Mouse (Mus musculus) neural tube, embryonic 13.5 days (tissue): ENCODE results near the gene Rsph14. TPM values are rescaled to one million over a fixed set of nuclear protein-coding genes. Genes with fewer than 3 reads are reported as not detected.

Experiments
- ATAC-seq: fragments of 200-750 bp; cut with Nextera tagmentation; 2 replicates; pipeline ENCODE4 v1.8.0; 2017; ENCODE audit warnings: low read depth, mild to moderate bottlenecking, moderate TSS enrichment, moderate library complexity
- H3K27ac ChIP-seq: fragments of 300-500 bp; sonication (generic); replicated peaks from 2 replicates; pipeline ENCODE4 v1.5.1; 2015; ENCODE audit warnings: moderate library complexity, mild to moderate bottlenecking, inconsistent platforms
- H3K27me3 ChIP-seq: fragments of 300-500 bp; sonication (generic); 2 replicates; pipeline ENCODE4 v1.6.1; 2015; ENCODE audit warnings: mild to moderate bottlenecking, inconsistent platforms
- H3K36me3 ChIP-seq: fragments of 300-500 bp; sonication (generic); 2 replicates; pipeline ENCODE4 v1.6.1; 2015; ENCODE audit warnings: mild to moderate bottlenecking, inconsistent platforms
- H3K4me1 ChIP-seq: fragments of 300-500 bp; sonication (generic); replicated peaks from 2 replicates; pipeline ENCODE4 v1.6.1; 2015; ENCODE audit warnings: inconsistent platforms
- H3K4me2 ChIP-seq: fragments of 300-500 bp; sonication (generic); 2 replicates; pipeline ENCODE4 v1.6.1; 2015; ENCODE audit warnings: inconsistent platforms, mild to moderate bottlenecking, moderate library complexity
- H3K4me3 ChIP-seq: fragments of 300-500 bp; sonication (generic); 2 replicates; pipeline ENCODE4 v1.5.1; 2015; ENCODE audit warnings: mild to moderate bottlenecking, inconsistent platforms
- H3K9ac ChIP-seq: fragments of 300-500 bp; sonication (generic); 2 replicates; pipeline ENCODE4 v1.6.1; 2015; ENCODE audit warnings: moderate library complexity, mild to moderate bottlenecking, inconsistent platforms
- H3K9me3 ChIP-seq: fragments of 300-500 bp; sonication (generic); 2 replicates; pipeline ENCODE4 v1.6.1; 2016; ENCODE audit warnings: inconsistent platforms
- WGBS: fragments of 180-500 bp; shearing (Covaris S2); methylation state at CpG from one replicate; pipeline ENCODE4 v1.1.7; 2015; 5-methylcytosine and 5-hydroxymethylcytosine counted together
- polyA plus RNA-seq: library from polyadenylated mRNA; unstranded; fragments of >200 nt; fragmentation: Nextera tagmentation; extraction: Ambion mirVana; gene quantifications from 2 replicates; pipeline ENCODE4 v1.2.1, GENCODE M21; 2015

The Rsph14 gene
- polyA plus RNA-seq, 1 experiment from 2014 or later: 0.35 TPM

- no peaks in the 10 kb centered on the region for H3K9me3 ChIP-seq
- peaks cover 21% of the 10 kb centered on the region for H3K36me3 ChIP-seq
- H3K27ac ChIP-seq: no peak overlapping the region
- no peaks in the 10 kb centered on the region for H3K27me3 ChIP-seq
- peaks cover 11% of the 10 kb centered on the region; the same call in 1 of the 2 replicates for H3K4me1 ChIP-seq
- H3K4me2 ChIP-seq: no peak overlapping the region
- no peak overlapping the region for H3K4me3 ChIP-seq
- no peak for ATAC-seq
- 83% methylated on average over 14 of the region's 14 CpGs for WGBS
- H3K9ac ChIP-seq: no peak overlapping the region
Measured at GRCm38 (mm10) chr10:74987698-74988470, 44.5 kb downstream of the Rsph14 start.

GRCm38 (mm10) chr10:74983176-74983575 is 49.2 kb downstream of the Rsph14 start:
- WGBS: 74% methylated on average over 8 of the region's 8 CpGs
- Histone ChIP-seq H3K9me3 (no peaks in the 10 kb centered on the region), H3K4me1 (peaks cover 11% of the 10 kb centered on the region)

GRCm38 (mm10) chr10:74981159-74981558 is 51.2 kb downstream of the Rsph14 start:
- H3K9ac ChIP-seq: no peak overlapping the region
- H3K27ac ChIP-seq: no peak overlapping the region
- H3K27me3 ChIP-seq: no peaks in the 10 kb centered on the region
- H3K9me3 ChIP-seq: no peaks in the 10 kb centered on the region
- H3K4me1 ChIP-seq: peaks cover 15% of the 10 kb centered on the region
- peaks cover 16% of the 10 kb centered on the region for H3K36me3 ChIP-seq
- ATAC-seq: no peak
- H3K4me2 ChIP-seq: no peak overlapping the region
- no peak overlapping the region for H3K4me3 ChIP-seq
- 90% methylated on average over 12 of the region's 12 CpGs for WGBS

More at GRCm38 (mm10) chr10:74983176-74983575, 49.2 kb downstream of the Rsph14 start:
- Histone ChIP-seq H3K36me3 (peaks cover 16% of the 10 kb centered on the region), H3K4me3 (no peak overlapping the region), H3K27me3 (no peaks in the 10 kb centered on the region), H3K4me2 (no peak overlapping the region), H3K9ac (no peak overlapping the region), H3K27ac (no peak overlapping the region)
- no peak for ATAC-seq

- Histone ChIP-seq H3K4me3 (no peak overlapping the region), H3K27me3 (no peaks in the 10 kb centered on the region), H3K9me3 (no peaks in the 10 kb centered on the region), H3K36me3 (peaks cover 16% of the 10 kb centered on the region), H3K9ac (no peak overlapping the region), H3K4me1 (peaks cover 15% of the 10 kb centered on the region), H3K27ac (no peak overlapping the region), H3K4me2 (no peak overlapping the region)
- 88% methylated on average over 4 of the region's 4 CpGs for WGBS
- no peak for ATAC-seq
Measured at GRCm38 (mm10) chr10:74978056-74978455, 54.3 kb downstream of the Rsph14 start.

GRCm38 (mm10) chr10:74976429-74976828 is 56.0 kb downstream of the Rsph14 start:
- no peaks in the 10 kb centered on the region for H3K9me3 ChIP-seq
- 87% methylated on average over 7 of the region's 7 CpGs for WGBS
- H3K27ac ChIP-seq: no peak overlapping the region
- no peak overlapping the region for H3K4me3 ChIP-seq
- no peak overlapping the region for H3K4me2 ChIP-seq
- ATAC-seq: no peak
- no peak overlapping the region for H3K9ac ChIP-seq
- peaks cover 8% of the 10 kb centered on the region; the same call in 1 of the 2 replicates for H3K36me3 ChIP-seq
- no peaks in the 10 kb centered on the region for H3K27me3 ChIP-seq
- peaks cover 15% of the 10 kb centered on the region for H3K4me1 ChIP-seq

GRCm38 (mm10) chr10:74975626-74976025 is 56.8 kb downstream of the Rsph14 start:
- ATAC-seq: no peak
- Histone ChIP-seq H3K27ac (no peak overlapping the region), H3K9me3 (no peaks in the 10 kb centered on the region), H3K4me1 (peaks cover 15% of the 10 kb centered on the region), H3K36me3 (peaks cover 4% of the 10 kb centered on the region; the same call in 1 of the 2 replicates), H3K27me3 (no peaks in the 10 kb centered on the region), H3K4me3 (no peak overlapping the region), H3K9ac (no peak overlapping the region), H3K4me2 (no peak overlapping the region)
- 84% methylated on average over 7 of the region's 7 CpGs for WGBS

DNA sequence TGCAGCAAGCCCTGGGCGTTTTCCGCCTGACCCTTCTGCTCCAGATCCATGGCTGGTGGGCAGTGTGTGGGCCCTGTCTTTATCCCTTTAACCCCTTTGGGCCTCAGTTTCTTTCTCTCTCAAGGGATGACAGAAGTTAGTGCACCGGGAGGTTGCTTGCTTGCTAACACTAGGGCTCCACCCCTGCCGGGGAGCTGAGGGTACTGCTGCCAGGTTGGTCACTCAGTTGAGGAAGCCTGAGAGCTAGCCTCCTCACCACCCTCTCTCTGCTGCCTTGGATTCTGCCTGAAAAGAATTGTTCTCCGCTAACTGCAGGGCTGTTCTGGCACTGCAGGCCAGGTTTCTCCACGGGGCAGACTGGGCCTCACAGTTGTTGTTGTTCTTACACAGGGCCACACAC is 59.4 kb downstream of the Rsph14 start:
- no peak for ATAC-seq
- Histone ChIP-seq H3K9me3 (no peaks in the 10 kb centered on the region), H3K36me3 (no peaks in the 10 kb centered on the region; the same call in 1 of the 2 replicates), H3K4me1 (peaks cover 16% of the 10 kb centered on the region), H3K4me2 (no peak overlapping the region), H3K9ac (no peak overlapping the region), H3K4me3 (no peak overlapping the region), H3K27ac (no peak overlapping the region), H3K27me3 (no peaks in the 10 kb centered on the region)
- 79% methylated on average over 6 of the region's 6 CpGs for WGBS

GRCm38 (mm10) chr10:74969266-74969665 is 63.1 kb downstream of the Rsph14 start:
- Histone ChIP-seq H3K36me3 (no peaks in the 10 kb centered on the region; the same call in 1 of the 2 replicates), H3K27me3 (peaks cover 19% of the 10 kb centered on the region), H3K9ac (peak overlapping the region; percentile 88; the same call in 1 of the 2 replicates), H3K4me1 (peaks cover 26% of the 10 kb centered on the region), H3K4me3 (no peak overlapping the region), H3K27ac (no peak overlapping the region), H3K9me3 (no peaks in the 10 kb centered on the region), H3K4me2 (peak overlapping the region; percentile 89)
- ATAC-seq: no peak
- WGBS: 87% methylated on average over 2 of the region's 2 CpGs

DNA sequence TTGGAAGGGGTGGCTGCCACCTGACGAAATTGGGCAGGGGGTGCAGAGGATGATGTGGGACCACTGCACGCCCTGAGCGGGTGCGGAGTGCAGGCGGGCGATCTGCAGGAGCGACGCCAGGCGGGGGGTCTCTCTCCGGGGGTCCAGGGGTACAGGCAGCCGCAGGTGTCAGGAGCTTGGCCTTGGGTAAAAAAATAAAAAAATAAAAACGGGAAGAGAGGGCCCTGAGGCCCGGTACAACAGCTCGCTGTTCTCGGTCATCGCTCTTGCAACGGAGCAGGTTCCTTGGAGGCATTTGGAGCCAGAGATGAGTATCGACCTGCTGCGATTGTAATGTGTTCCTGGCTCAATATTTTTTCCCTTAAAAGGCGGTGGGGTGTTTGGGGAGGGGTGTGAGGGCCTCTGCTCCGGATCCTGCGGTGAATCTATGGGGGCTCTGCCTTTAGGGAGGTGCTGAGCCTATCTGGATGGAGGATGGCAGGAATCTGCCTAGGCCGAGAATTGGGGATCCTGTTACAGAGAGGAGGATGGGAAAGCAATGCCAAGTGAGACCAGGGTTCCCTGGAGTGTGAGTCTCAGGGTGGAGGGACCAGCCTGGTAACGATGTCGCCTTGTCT is 64.6 kb downstream of the Rsph14 start:
- H3K9me3 ChIP-seq: no peaks in the 10 kb centered on the region
- H3K4me3 ChIP-seq: peak overlapping the region; percentile 60
- H3K27me3 ChIP-seq: peaks cover 19% of the 10 kb centered on the region
- H3K4me1 ChIP-seq: peaks cover 26% of the 10 kb centered on the region
- no peaks in the 10 kb centered on the region for H3K36me3 ChIP-seq
- H3K9ac ChIP-seq: peak overlapping the region; percentile 88
- WGBS: 3% methylated on average over 25 of the region's 25 CpGs
- peak overlapping the region; percentile 72 for H3K27ac ChIP-seq
- H3K4me2 ChIP-seq: peak overlapping the region; percentile 89
- ATAC-seq: no peak

- peak within 1 kb of the TSS; percentile 88 for H3K9ac ChIP-seq
- no peaks in the 10 kb centered on the region for H3K9me3 ChIP-seq
- H3K4me1 ChIP-seq: peaks cover 26% of the 10 kb centered on the region
- peaks cover 19% of the 10 kb centered on the region for H3K27me3 ChIP-seq
- peak within 1 kb of the TSS; percentile 89 for H3K4me2 ChIP-seq
- peak within 1 kb of the TSS; percentile 60 for H3K4me3 ChIP-seq
- no peaks in the 10 kb centered on the region for H3K36me3 ChIP-seq
- under 1% methylated on average over 70 of the region's 83 CpGs for WGBS
- H3K27ac ChIP-seq: peak within 1 kb of the TSS; percentile 72
- ATAC-seq: peak; percentile 97
Measured at GRCm38 (mm10) chr10:74966850-74967451, 65.4 kb downstream of the Rsph14 start, which contains the start of gene Gnaz. TSS of gene Gnaz (plus strand) at chr10:74967177.

DNA sequence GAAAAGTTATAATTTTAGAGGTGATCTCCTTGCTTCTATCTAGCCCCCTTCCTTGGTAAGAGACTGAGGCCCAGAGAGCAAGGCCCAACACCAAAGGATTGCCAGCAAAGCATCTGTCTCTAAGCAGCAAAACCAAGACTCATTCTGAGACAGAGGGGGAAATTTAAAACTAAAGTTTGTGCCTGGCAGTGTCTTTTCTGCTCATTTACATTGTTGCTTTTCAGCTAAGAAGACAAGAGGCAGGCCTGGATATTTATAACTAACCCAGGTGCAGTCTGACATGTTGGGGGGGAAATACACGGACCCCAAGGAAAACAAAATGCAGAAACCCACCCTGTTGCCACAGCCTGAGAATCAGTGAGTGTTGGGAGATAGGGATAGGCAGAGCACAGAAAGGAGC is 68.0 kb downstream of the Rsph14 start:
- Histone ChIP-seq H3K36me3 (no peaks in the 10 kb centered on the region), H3K27ac (no peak overlapping the region), H3K4me3 (no peak overlapping the region), H3K27me3 (peaks cover 19% of the 10 kb centered on the region), H3K4me2 (no peak overlapping the region), H3K9me3 (no peaks in the 10 kb centered on the region), H3K4me1 (peaks cover 26% of the 10 kb centered on the region), H3K9ac (no peak overlapping the region)
- ATAC-seq: no peak
- 84% methylated on average over 1 of the region's 1 CpGs for WGBS

DNA sequence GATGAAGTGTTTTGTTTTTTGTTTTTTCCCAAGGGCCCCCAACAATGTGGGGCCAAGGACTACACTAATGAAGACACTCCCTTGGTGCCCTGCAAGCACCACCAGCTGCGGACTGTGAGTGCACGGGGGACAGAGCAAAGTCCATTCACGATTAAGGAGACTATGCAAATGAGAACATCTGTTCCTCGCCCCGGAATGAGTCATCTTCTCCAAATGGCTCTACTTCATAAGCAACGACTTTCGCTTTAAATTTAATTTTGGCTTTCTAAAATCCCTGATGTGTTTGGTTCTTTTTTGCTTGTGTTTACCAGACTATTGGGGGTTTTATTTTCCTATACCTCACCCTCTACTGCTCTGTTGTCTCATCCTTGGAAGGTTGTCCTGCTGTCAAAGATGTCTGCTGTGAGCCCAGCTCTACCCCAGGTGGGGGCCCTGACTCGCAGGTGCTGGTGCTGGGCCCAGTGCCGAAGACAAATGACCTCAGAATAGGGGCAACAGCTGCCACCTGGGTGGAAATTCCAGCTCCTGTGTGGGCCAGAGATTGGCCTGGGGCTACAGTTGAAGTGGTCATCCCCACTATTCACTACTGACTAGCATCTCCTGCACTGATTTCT is 79.4 kb downstream of the Rsph14 start:
- H3K4me3 ChIP-seq: no peak overlapping the region
- H3K27ac ChIP-seq: no peak overlapping the region
- H3K9ac ChIP-seq: no peak overlapping the region
- no peaks in the 10 kb centered on the region for H3K4me1 ChIP-seq
- no peaks in the 10 kb centered on the region for H3K9me3 ChIP-seq
- no peaks in the 10 kb centered on the region for H3K27me3 ChIP-seq
- WGBS: 44% methylated on average over 9 of the region's 9 CpGs
- no peaks in the 10 kb centered on the region for H3K36me3 ChIP-seq
- H3K4me2 ChIP-seq: no peak overlapping the region
- ATAC-seq: no peak
